Mouse (Mus musculus) telencephalon, adult 2 months (tissue): ENCODE data around the gene Slc25a11.

Source experiments
- DNase-seq: peaks from one replicate; pipeline ENCODE4 v3.0.0-alpha.2; 2011; ENCODE audit warnings: low read depth, low spot score

Slc25a11 gene

DNA sequence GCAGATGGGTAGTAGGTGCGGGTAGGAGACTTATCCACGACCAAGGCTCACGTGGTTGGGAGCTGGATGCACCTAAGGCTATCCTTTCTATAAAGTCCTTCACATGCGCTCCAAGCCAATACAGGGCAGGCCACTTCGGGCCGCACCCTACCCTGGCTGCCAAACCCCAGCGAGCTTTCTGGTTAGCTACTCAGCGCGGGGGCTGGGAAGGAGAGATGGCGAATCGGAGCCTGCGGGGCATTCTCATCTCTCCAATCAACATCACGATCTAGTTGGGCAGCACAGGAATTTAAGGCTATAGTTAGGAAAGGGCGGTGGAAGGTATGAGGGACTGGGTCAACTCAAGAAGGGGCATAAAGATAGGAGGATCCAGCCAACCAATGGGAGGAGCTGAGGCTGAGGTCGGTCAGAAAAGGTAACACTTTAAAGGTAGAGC lies 21.1 kb upstream of the Slc25a11 start:
- DNase-seq = no peak

- no peak for DNase-seq
Measured at GRCm38 (mm10) chr11:70667271-70668150, 20.2 kb upstream of the Slc25a11 start.

DNA sequence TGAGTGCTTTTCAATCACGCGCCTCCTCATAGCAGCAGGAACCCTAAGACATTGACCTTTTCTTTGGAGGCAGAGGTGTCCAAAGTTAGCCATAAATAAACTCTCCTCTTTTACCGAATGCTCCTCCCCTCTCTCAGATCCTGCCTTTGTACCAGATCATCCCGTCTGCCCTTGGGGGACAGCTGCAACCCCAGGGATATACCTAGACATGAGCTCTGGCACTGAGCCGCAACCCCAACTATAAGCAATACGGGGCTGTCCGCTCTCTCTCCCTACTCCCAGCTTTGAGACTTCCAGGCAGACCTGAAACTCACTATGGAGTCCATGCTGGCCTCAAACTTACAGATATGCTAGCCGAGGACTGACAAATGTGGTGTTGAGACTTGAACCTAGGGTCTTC lies 19.4 kb upstream of the Slc25a11 start:
- DNase-seq = no peak

- DNase-seq = no peak
Measured at GRCm38 (mm10) chr11:70664741-70665140, 17.5 kb upstream of the Slc25a11 start.

DNA sequence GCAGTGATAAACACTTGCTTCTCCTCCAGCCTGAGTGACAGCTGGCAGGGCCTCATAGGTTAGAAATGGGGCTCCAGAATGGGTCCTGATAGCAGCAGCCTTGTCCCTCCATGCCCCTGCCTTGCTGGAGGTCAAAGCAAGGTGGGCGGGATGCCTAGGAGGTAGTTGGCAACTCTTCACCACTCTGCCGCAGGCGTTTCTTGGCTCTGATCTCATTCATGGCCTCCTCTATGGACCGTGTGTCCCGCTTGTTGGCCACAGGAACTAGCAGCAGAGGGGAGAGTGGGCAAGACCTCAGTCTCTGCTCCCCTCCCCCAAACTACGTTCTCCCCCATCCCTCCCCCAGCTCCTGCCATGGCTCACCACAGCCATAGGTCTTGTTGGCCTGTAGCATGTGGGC lies 16.7 kb upstream of the Slc25a11 start:
- DNase-seq = no peak

DNA sequence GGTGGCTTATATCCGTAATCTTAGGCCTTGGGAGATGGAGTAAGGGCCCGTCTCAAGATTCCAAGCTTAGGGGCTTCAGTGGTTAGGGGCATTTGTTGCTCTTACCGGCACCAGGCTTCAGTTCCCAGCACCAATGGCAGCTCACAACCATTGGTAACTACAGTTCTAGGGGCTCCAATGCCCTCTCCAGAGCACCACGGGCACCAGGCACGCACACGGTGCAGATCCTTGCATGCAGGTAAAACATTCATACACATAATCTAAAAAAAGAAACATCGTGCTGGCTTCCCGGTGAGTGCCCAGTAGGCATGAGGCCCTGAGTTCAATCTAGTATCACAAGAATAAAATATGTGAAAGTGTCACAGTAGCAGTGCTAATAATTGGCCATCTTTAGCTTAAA lies 15.8 kb upstream of the Slc25a11 start:
- no peak for DNase-seq

DNA sequence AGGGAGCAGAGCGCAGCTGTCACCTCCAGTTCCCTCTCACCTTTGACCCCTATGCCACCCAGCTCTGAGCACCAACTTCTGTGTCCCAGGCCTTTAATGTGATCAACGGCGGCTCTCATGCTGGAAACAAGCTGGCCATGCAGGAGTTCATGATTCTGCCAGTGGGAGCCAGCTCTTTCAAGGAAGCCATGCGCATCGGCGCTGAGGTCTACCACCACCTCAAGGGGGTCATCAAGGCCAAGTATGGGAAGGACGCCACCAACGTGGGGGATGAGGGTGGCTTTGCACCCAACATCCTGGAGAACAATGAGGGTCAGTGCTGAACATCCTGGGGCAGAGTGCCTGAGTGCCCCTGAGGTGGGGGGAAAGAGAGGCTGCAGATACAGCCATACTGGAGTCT lies 13.3 kb upstream of the Slc25a11 start:
- no peak for DNase-seq

DNA sequence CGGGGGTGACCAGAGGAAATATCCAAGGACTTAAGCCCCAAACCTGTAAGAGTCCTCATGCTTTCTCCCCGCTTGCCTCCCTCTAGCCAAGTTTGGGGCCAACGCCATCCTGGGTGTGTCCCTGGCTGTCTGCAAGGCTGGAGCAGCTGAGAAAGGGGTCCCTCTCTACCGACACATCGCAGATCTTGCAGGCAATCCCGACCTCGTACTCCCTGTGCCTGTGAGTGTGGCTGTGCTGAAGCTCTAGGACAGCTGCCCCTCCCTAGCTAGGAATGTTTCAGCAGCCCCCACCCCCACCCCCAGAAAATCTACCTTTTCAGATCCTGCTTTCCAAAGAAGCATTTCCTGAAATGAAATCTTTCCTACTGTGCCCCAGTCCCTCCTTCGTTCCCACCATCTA lies 11.7 kb upstream of the Slc25a11 start:
- no peak for DNase-seq

GRCm38 (mm10) chr11:70658521-70658920 lies 11.2 kb upstream of the Slc25a11 start:
- DNase-seq = no peak

- DNase-seq = no peak
Measured at GRCm38 (mm10) chr11:70657991-70658390, 10.7 kb upstream of the Slc25a11 start.

DNA sequence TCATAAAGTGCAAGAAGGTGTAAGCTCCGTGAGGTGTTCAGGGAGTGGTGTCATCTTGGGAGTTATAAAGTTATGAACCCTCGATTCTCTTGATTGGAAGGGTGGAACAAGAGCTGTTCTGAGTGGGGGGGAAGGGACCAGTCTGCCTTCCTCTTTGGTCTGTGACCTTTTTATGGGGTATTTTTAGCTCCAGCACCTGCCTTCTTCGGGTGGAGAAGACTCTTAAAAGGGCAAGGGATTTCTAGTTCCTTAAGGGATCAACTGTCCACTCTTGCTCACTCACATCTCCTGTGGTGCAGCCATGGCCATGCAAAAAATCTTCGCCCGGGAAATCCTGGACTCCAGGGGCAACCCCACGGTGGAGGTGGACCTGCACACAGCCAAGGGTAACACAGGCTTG lies 10.3 kb upstream of the Slc25a11 start:
- DNase-seq = no peak

DNA sequence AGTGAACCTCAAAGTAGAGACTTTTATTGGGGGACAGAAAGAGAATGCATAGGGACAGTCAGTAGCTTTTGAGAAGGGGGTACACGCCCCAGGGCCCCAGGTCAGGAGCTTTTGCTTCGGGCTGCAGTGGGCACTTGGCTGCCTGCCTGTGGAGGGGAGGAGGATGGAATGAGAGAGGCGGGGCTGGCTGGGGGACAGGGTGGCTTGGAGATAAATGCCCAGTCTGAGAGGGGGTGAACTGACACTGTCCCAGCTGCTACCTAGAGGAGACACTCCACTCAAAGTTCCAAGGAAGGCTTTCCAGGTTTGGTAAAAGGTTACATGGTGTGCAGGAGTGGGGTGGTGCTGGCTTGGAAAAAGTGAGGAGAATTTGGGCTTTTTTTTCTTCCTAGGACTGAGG lies 9.7 kb upstream of the Slc25a11 start, which contains the start of gene Eno3:
TSS of gene Eno3 (plus strand) at position 239 of the 400 bp plus-strand sequence.
- DNase-seq = no peak

GRCm38 (mm10) chr11:70656456-70656927 lies 9.2 kb upstream of the Slc25a11 start:
- no peak for DNase-seq

DNA sequence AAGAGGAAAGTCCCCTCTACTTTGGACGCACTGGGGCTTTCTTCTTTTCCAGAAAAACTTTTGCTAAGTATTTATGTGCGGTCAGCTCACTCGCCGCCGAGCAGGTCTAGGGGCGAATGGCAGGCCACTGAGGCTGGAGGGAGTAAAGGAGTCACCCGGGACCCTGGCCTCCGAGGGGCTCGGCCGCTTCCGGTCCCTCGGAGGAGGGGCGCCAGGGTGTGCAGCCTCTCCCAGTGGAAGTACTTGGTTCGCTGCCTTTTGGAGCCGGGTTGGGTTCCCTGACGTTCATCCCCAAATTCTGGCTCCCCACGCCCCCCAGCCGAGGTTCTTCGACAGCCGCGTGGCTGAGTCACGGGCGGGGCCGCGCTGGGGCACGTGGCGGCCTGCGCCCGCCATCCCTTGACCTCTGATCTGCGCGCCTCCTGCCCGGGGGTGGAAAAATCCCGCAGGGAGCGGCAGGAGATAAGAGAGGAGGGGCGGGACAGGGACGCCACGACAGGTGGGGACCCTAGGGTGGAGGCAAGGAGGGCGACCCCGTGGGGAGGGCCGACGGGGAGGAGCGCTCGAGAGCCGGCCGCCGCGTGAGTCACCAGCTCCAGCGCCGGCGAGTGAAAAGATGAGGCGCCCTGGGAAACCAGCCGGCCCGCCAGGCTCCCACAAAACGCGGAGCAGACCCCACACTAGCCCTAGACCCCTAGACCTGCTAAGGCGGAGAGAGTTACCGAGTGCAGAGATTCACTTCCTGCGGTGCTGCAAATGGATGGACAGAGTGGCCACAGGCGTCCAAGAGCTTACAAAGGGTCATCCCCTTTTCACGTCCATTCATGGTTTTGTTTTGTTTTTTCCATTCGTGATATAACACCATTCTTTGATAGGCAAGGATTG lies 8.5 kb upstream of the Slc25a11 start:
- no peak for DNase-seq

DNA sequence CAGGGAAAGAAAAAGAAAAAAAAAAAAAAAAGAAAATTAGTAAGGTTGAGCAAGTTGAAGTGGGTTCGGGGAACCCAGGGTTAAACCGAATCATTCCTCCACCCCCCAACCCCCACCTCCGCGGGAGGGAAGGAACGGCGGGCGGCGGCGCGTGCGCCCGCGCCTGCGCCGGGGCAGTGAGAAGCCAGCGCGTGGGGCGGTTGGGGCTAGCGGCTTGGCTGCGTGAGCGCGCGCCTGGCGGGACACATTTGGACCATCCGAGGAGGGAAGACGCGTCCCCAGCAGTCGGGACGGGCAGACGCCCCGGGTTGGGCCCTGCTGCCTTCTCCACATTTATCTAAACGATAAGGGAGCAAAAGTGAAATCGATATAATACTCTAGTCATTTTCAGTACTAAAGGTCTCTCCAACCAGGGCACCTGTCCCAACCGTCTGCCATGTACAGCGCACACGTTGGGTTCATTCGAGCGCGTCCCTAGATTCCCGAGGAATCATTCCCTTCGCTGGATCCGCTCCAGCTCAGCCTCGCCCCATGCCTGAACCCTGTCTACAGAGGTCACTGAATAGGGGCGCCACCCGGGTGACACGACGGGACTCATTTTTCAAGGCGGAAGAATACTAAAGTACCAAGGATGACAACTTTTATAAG lies 7.8 kb upstream of the Slc25a11 start:
- DNase-seq = peak; percentile 55

- DNase-seq = peak; percentile 62
Measured at GRCm38 (mm10) chr11:70654198-70654922, 7.1 kb upstream of the Slc25a11 start, which contains the start of gene Pfn1. Gene Pfn1 (minus strand): TSS chr11:70654644.

GRCm38 (mm10) chr11:70653345-70654197 lies 6.3 kb upstream of the Slc25a11 start:
- DNase-seq = no peak

DNA sequence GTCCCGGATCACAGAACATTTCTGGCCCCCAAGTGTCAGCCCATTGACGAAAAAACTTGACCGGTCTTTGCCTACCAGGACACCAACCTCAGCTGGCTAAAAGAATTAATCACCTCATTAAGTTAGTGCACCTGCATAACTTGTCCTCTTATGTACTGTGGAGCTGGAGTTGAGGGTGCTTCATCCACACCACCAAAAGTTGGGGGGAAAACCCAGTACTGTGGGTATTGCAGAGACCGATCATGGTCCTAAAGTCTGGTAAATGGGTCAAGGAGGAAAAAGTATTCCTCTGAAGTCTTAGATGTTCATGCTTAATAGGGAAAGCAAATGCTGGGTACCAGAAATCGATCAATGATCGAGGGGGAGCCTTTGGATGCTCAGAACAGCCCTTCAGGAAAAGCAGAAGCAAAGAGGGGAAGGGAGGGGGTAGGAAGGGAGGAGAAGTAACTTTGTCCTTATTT lies 5.6 kb upstream of the Slc25a11 start:
- DNase-seq = no peak

GRCm38 (mm10) chr11:70652029-70652883 lies 5.0 kb upstream of the Slc25a11 start:
- no peak for DNase-seq
